Mouse (Mus musculus): Measurements from ENCODE around the gene P2ry2. TPM values are rescaled to one million over a fixed set of nuclear protein-coding genes. Genes with fewer than 3 reads are reported as not detected.

P2ry2 gene
- polyA plus RNA-seq, 1 experiment: 0.82 TPM

- TF ChIP-seq POLR2A (IDR thresholded peaks at IDR 0.05; ENCODE audit: borderline replicate concordance, control insufficient read depth, low read depth, low read length) (no peak), CTCF (IDR thresholded peaks at IDR 0.05; ENCODE audit: control insufficient read depth, insufficient read depth, low read length) (peak; percentile 13; the same call in 1 of the 2 replicates)
- peaks cover 1% of the 10 kb centered on the region; the same call in 1 of the 2 replicates for H3K4me1 ChIP-seq (ENCODE audit: control insufficient read depth, insufficient read depth, low read length)
- no peak overlapping the region for H3K4me3 ChIP-seq (replicated peaks; ENCODE audit: control insufficient read depth, low read depth, low read length)
- H3K27ac ChIP-seq (ENCODE audit: control insufficient read depth, insufficient read depth, low read depth, low read length, poor library complexity): no peak overlapping the region
- 93% methylated on average over 2 of the region's 2 CpGs for WGBS
Observed at GRCm38 (mm10) chr7:100958426-100958825, 54.2 kb downstream of the P2ry2 start.

DNA sequence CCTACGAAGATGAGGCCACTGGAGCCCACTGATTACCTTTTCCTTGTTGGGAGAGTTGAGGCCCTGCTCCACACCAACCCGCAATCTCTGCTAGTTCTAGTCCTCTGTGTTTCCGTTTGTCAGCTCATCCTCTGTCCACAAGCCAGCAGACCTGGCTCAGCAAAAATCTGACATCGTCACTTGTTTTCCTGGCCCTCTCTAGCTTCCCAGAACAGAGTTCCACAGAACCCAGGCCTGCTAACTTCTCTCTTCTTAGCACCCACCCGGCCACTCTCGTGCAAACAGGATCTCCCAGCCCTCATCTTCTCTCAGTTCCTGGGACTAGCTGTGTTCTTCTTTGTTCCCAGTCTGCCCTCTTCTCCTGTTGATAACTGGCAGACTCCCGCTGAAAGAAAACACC lies 60.0 kb downstream of the P2ry2 start:
- H3K4me1 ChIP-seq (ENCODE audit: control insufficient read depth, insufficient read depth, low read length): peaks cover 7% of the 10 kb centered on the region; the same call in 1 of the 2 replicates
- no peak overlapping the region for H3K4me3 ChIP-seq (replicated peaks; ENCODE audit: control insufficient read depth, low read depth, low read length)
- WGBS: 73% methylated on average over 7 of the region's 7 CpGs
- TF ChIP-seq CTCF (IDR thresholded peaks at IDR 0.05; ENCODE audit: control insufficient read depth, insufficient read depth, low read length) (no peak), POLR2A (IDR thresholded peaks at IDR 0.05; ENCODE audit: borderline replicate concordance, control insufficient read depth, low read depth, low read length) (no peak)
- no peak overlapping the region for H3K27ac ChIP-seq (ENCODE audit: control insufficient read depth, insufficient read depth, low read depth, low read length, poor library complexity)

DNA sequence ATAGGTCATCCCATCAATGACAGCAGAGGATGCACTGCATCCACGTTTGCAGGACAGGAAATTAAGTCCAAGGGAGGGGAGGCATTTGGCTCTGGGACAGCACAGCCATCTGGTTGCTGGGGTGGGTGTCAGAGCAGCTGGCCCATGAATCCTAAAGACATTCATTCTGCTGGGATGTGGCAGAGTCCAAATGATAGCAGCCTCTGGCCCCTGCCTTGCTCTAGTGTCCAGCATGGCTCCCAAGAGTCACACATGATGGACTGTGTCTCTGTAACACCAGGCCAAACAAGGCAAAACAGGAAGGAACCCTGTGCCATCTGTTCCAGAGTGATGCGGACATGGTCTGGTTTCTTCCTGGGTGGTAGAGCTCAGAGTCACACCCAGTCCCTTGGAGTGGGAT lies 60.8 kb downstream of the P2ry2 start:
- H3K4me1 ChIP-seq (ENCODE audit: control insufficient read depth, insufficient read depth, low read length): peaks cover 7% of the 10 kb centered on the region; the same call in 1 of the 2 replicates
- H3K4me3 ChIP-seq (replicated peaks; ENCODE audit: control insufficient read depth, low read depth, low read length): no peak overlapping the region
- no peak for TF ChIP-seq CTCF (IDR thresholded peaks at IDR 0.05; ENCODE audit: control insufficient read depth, insufficient read depth, low read length)
- TF ChIP-seq POLR2A (IDR thresholded peaks at IDR 0.05; ENCODE audit: borderline replicate concordance, control insufficient read depth, low read depth, low read length): no peak
- 28% methylated on average over 2 of the region's 2 CpGs for WGBS
- no peak overlapping the region for H3K27ac ChIP-seq (ENCODE audit: control insufficient read depth, insufficient read depth, low read depth, low read length, poor library complexity)

GRCm38 (mm10) chr7:100950481-100951010 lies 62.1 kb downstream of the P2ry2 start:
- WGBS: 4% methylated on average over 12 of the region's 12 CpGs
- no peak overlapping the region for H3K4me3 ChIP-seq (replicated peaks; ENCODE audit: control insufficient read depth, low read depth, low read length)
- H3K27ac ChIP-seq (ENCODE audit: control insufficient read depth, insufficient read depth, low read depth, low read length, poor library complexity): peak overlapping the region; percentile 12
- peaks cover 7% of the 10 kb centered on the region; the same call in 1 of the 2 replicates for H3K4me1 ChIP-seq (ENCODE audit: control insufficient read depth, insufficient read depth, low read length)
- TF ChIP-seq CTCF (IDR thresholded peaks at IDR 0.05; ENCODE audit: control insufficient read depth, insufficient read depth, low read length): no peak
- no peak for TF ChIP-seq POLR2A (IDR thresholded peaks at IDR 0.05; ENCODE audit: borderline replicate concordance, control insufficient read depth, low read depth, low read length)

GRCm38 (mm10) chr7:100950031-100950430 lies 62.6 kb downstream of the P2ry2 start:
- no peak overlapping the region for H3K4me3 ChIP-seq (replicated peaks; ENCODE audit: control insufficient read depth, low read depth, low read length)
- peaks cover 7% of the 10 kb centered on the region; the same call in 1 of the 2 replicates for H3K4me1 ChIP-seq (ENCODE audit: control insufficient read depth, insufficient read depth, low read length)
- H3K27ac ChIP-seq (ENCODE audit: control insufficient read depth, insufficient read depth, low read depth, low read length, poor library complexity): peak overlapping the region; percentile 12
- WGBS: 33% methylated on average over 5 of the region's 5 CpGs
- TF ChIP-seq POLR2A (IDR thresholded peaks at IDR 0.05; ENCODE audit: borderline replicate concordance, control insufficient read depth, low read depth, low read length) (no peak), CTCF (IDR thresholded peaks at IDR 0.05; ENCODE audit: control insufficient read depth, insufficient read depth, low read length) (no peak)

Other genes with a start within 250 kb of the P2ry2 start
- gene Relt, start 149.4 kb downstream of the P2ry2 start, polyA plus RNA-seq (2011; ENCODE audit: insufficient read depth, insufficient read length, low replicate concordance, missing spikeins): 22.5 and 46.1 TPM in 2 replicates
- gene Arhgef17, start 80.8 kb downstream of the P2ry2 start, polyA plus RNA-seq (2011; ENCODE audit: insufficient read depth, insufficient read length, low replicate concordance, missing spikeins): 2.6 and 8.9 TPM in 2 replicates
- 1.3 TPM in 2 replicates for gene P2ry6, start 38.2 kb downstream of the P2ry2 start, polyA plus RNA-seq (2011; ENCODE audit: insufficient read depth, insufficient read length, low replicate concordance, missing spikeins)
- gene Fchsd2, start 80.0 kb upstream of the P2ry2 start, polyA plus RNA-seq (2011; ENCODE audit: insufficient read depth, insufficient read length, low replicate concordance, missing spikeins): 7.2 and 22.6 TPM in 2 replicates